Mouse (Mus musculus): ENCODE measurements at regions not wholly inside any gene's neighbourhood (a gene's known extent, or its start where the extent isn't known, plus 50 kb on each side); places are given as distances from the start of the nearest gene placed in this dataset.
"Not testable (repeated sequence)": the region's sequence is repeated elsewhere in the genome, so short reads cannot be mapped to it uniquely, and the experiment has no call there.

- intact Hi-C loops (cut with DNase I): no loop called here
Measured at GRCm38 (mm10) chr4:153616058-153616457, 133.4 kb upstream of the Ajap1 start.

GRCm38 (mm10) chr4:153616938-153617337, 134.3 kb upstream of the Ajap1 start:
- intact Hi-C loops (cut with DNase I): no loop called here

- intact Hi-C loops (cut with DNase I): no loop called here
Measured at GRCm38 (mm10) chr4:153620871-153621270, 138.3 kb upstream of the Ajap1 start.

GRCm38 (mm10) chr4:153631161-153631560, 148.6 kb upstream of the Ajap1 start:
- intact Hi-C loops (cut with DNase I): no loop called here

- intact Hi-C loops (cut with DNase I): no loop called here
Measured at GRCm38 (mm10) chr4:153632056-153632455, 149.4 kb upstream of the Ajap1 start.

- intact Hi-C loops (cut with DNase I): no loop called here
Measured at GRCm38 (mm10) chr4:153632551-153632950, 149.9 kb upstream of the Ajap1 start.

GRCm38 (mm10) chr4:153633260-153633659, 150.6 kb upstream of the Ajap1 start:
- intact Hi-C loops (cut with DNase I): no loop called here

GRCm38 (mm10) chr4:153634221-153634881, 151.7 kb upstream of the Ajap1 start:
- intact Hi-C loops (cut with DNase I): no loop called here

- intact Hi-C loops (cut with DNase I): no loop called here
Measured at GRCm38 (mm10) chr4:153637989-153638388, 155.4 kb upstream of the Ajap1 start.

GRCm38 (mm10) chr4:153651849-153652248, 169.2 kb upstream of the Ajap1 start:
- intact Hi-C loops (cut with DNase I): no loop called here

- intact Hi-C loops (cut with DNase I): no loop called here
Measured at GRCm38 (mm10) chr4:153652841-153653240, 170.2 kb upstream of the Ajap1 start.

- intact Hi-C loops (cut with DNase I): no loop called here
Measured at GRCm38 (mm10) chr4:153662731-153663130, 180.1 kb upstream of the Ajap1 start.

- intact Hi-C loops (cut with DNase I): not testable (repeated sequence)
Measured at GRCm38 (mm10) chr4:153666626-153667236, 184.1 kb upstream of the Ajap1 start.

GRCm38 (mm10) chr4:153669070-153669469, 186.5 kb upstream of the Ajap1 start:
- intact Hi-C loops (cut with DNase I): no loop called here

GRCm38 (mm10) chr4:153670216-153670615, 187.6 kb upstream of the Ajap1 start:
- intact Hi-C loops (cut with DNase I): no loop called here

GRCm38 (mm10) chr4:153675431-153675830, 192.8 kb upstream of the Ajap1 start:
- intact Hi-C loops (cut with DNase I): no loop called here

GRCm38 (mm10) chr4:153679151-153679550, 196.5 kb upstream of the Ajap1 start:
- intact Hi-C loops (cut with DNase I): no loop called here

GRCm38 (mm10) chr4:153688441-153688840, 205.8 kb upstream of the Ajap1 start:
- intact Hi-C loops (cut with DNase I): no loop called here

GRCm38 (mm10) chr4:153693881-153694280, 211.3 kb upstream of the Ajap1 start:
- intact Hi-C loops (cut with DNase I): no loop called here

GRCm38 (mm10) chr4:153696426-153697040, 213.9 kb upstream of the Ajap1 start:
- intact Hi-C loops (cut with DNase I): no loop called here

GRCm38 (mm10) chr4:153707218-153707617, 224.6 kb upstream of the Ajap1 start:
- intact Hi-C loops (cut with DNase I): no loop called here

- intact Hi-C loops (cut with DNase I): no loop called here
Measured at GRCm38 (mm10) chr4:153714995-153715645, 232.5 kb upstream of the Ajap1 start.

All from adrenal gland (tissue).